Mouse (Mus musculus) small intestine, adult 2 months (tissue): Measurements from ENCODE around the gene Cyp2a22.
"Not testable (repeated sequence)": the region's sequence is repeated elsewhere in the genome, so short reads cannot be mapped to it uniquely, and the experiment has no call there.

ENCODE experiments used
- CTCF ChIP-seq: fragments of 200-500 bp; IDR thresholded peaks from 2 replicates; pipeline ENCODE4 v1.5.1; 2012; ENCODE audit warnings: low read depth, mild to moderate bottlenecking, control low read depth, inconsistent platforms, low read length, moderate library complexity, mixed read lengths; ENCODE audit not compliant: insufficient replicate concordance, insufficient read length; ENCODE audit errors: extremely low read depth
- POLR2A ChIP-seq: fragments of 200-500 bp; IDR thresholded peaks from 2 replicates; pipeline ENCODE4 v1.6.1; 2012; ENCODE audit warnings: low read depth, mild to moderate bottlenecking, control low read depth, inconsistent platforms, low read length, moderate library complexity

DNA sequence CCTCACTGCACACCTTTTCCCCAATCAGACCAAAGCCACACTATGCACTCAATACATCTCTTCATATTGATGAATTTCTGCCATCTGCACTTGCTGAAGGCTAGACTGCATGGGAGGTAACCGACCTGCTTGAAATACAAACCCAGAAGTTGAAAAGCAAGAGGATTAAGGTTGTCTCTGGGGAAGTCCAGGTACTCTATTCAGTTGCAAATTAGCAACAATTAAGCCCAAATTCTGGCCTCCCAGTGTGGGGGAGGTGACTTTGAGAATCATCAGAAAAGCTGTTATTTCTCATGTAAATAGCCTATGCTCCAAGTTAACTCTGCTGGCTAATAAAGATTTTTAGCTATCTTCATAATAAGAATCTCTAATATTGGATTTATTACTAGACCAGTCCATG, 44.0 kb upstream of the Cyp2a22 start:
- not testable (repeated sequence) for TF ChIP-seq CTCF, POLR2A
